Mouse (Mus musculus) forebrain, embryonic 16.5 days (tissue): ENCODE results near the gene Alpl. TPM values are rescaled to one million over a fixed set of nuclear protein-coding genes. Genes with fewer than 3 reads are reported as not detected.

Experiments
- ATAC-seq: fragments of 200-750 bp; cut with Nextera tagmentation; 2 replicates; pipeline ENCODE4 v1.8.0; 2017; ENCODE audit warnings: mild to moderate bottlenecking, moderate library complexity
- H3K27ac ChIP-seq: fragments of 300-500 bp; sonication (generic); 2 replicates; pipeline ENCODE4 v1.5.1; 2014; ENCODE audit warnings: low read length, control low read depth
- H3K27me3 ChIP-seq: fragments of 300-500 bp; sonication (generic); replicated peaks from 2 replicates; pipeline ENCODE4 v1.6.1; 2014; ENCODE audit warnings: low read length; ENCODE audit not compliant: control insufficient read depth, insufficient read depth
- H3K36me3 ChIP-seq: fragments of 300-500 bp; sonication (generic); 2 replicates; pipeline ENCODE4 v1.6.1; 2014; ENCODE audit not compliant: control insufficient read depth, insufficient read depth
- H3K4me1 ChIP-seq: fragments of 300-500 bp; sonication (generic); replicated peaks from 2 replicates; pipeline ENCODE4 v1.6.1; 2014; ENCODE audit warnings: low read length; ENCODE audit not compliant: control insufficient read depth, insufficient read depth
- H3K4me2 ChIP-seq: fragments of 300-500 bp; sonication (generic); 2 replicates; pipeline ENCODE4 v1.6.1; 2014; ENCODE audit warnings: mild to moderate bottlenecking, low read length, control low read depth
- H3K4me3 ChIP-seq: fragments of 300-500 bp; sonication (generic); replicated peaks from 2 replicates; pipeline ENCODE4 v1.5.1; 2014; ENCODE audit warnings: mild to moderate bottlenecking, low read length, control low read depth
- H3K9ac ChIP-seq: fragments of 300-500 bp; sonication (generic); replicated peaks from 2 replicates; pipeline ENCODE4 v1.6.1; 2014; ENCODE audit warnings: low read depth, low read length, control low read depth
- H3K9me3 ChIP-seq: fragments of 300-500 bp; sonication (generic); 2 replicates; pipeline ENCODE4 v1.6.1; 2016; ENCODE audit warnings: low read length; ENCODE audit not compliant: control insufficient read depth
- WGBS: fragments of 180-500 bp; shearing (Covaris S2); extraction: QIAGEN DNeasy Blood & Tissue Kit; methylation state at CpG from one replicate; pipeline ENCODE4 v1.1.7; 2014; 5-methylcytosine and 5-hydroxymethylcytosine counted together
- polyA plus RNA-seq: library from polyadenylated mRNA; unstranded; fragments of >200 nt; fragmentation: Nextera tagmentation; extraction: Ambion mirVana; gene quantifications from 2 replicates; pipeline ENCODE4 v1.2.1, GENCODE M21; 2015

Gene Alpl
- polyA plus RNA-seq, 1 experiment from 2014 or later, result 7.6 TPM

- Histone ChIP-seq H3K4me3 (no peak overlapping the region), H3K4me2 (peak overlapping the region; percentile 39), H3K27me3 (no peaks in the 10 kb centered on the region), H3K36me3 (no peaks in the 10 kb centered on the region), H3K9me3 (no peaks in the 10 kb centered on the region), H3K4me1 (peaks cover 6% of the 10 kb centered on the region), H3K9ac (no peak overlapping the region), H3K27ac (no peak overlapping the region)
- 49% methylated on average over 9 of the region's 9 CpGs for WGBS
- ATAC-seq, result peak; percentile 80
These were observed 56.8 kb downstream of the Alpl start for GRCm38 (mm10) chr4:137739151-137739923.

DNA sequence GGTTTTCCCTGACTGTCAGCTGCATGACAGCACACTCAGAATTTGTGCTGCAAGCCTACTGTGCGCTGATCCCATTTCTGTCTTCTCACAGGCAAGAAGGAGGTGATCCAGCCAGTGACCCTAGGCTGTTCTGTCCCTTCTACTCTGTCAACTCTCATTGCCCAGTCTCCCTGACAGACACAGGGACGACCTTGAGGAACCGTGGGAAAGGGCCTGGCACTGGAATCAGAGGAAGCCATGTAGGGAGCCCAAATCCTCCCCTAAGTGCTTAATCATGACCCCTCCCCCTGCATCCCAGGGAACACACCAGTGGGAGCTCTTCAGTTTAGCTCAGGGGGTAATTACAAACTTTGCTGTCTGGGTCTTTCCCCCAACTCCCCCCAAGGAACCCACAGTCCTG, 58.4 kb downstream of the Alpl start:
- H3K4me2 ChIP-seq, result no peak overlapping the region
- H3K27me3 ChIP-seq, result no peaks in the 10 kb centered on the region
- H3K27ac ChIP-seq, result no peak overlapping the region
- peaks cover 6% of the 10 kb centered on the region for H3K4me1 ChIP-seq
- H3K4me3 ChIP-seq, result no peak overlapping the region
- H3K36me3 ChIP-seq, result no peaks in the 10 kb centered on the region
- WGBS, result 62% methylated on average over 3 of the region's 3 CpGs
- H3K9me3 ChIP-seq, result no peaks in the 10 kb centered on the region
- H3K9ac ChIP-seq, result no peak overlapping the region
- no peak for ATAC-seq

DNA sequence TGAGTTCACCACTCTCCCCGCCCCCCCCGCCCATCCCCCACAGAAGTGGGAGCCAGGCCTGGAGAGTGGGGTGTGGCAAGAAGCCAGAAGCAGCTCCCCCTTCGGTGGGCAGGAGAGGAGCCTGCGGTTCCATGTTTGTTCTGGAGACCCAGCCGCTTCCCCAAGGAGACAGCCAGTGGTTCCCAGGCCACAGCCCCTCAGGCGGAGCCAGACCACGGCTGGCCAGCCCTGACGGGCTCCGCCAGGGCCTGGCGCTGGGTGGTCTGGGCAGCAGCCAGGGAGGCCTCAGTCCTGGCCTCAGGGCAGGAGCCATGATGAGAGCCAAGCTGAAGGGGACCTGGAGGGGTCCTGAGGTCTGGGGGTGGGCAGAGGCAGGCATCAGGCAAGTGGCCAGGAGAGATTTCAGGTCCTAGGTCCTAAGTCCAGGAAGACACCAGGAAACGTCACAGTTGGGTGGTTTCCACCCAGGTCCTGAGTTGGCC, 59.9 kb downstream of the Alpl start:
- H3K27ac ChIP-seq, result no peak overlapping the region
- H3K9me3 ChIP-seq, result no peaks in the 10 kb centered on the region
- H3K4me1 ChIP-seq, result peaks cover 6% of the 10 kb centered on the region
- WGBS, result 42% methylated on average over 11 of the region's 11 CpGs
- ATAC-seq, result no peak
- no peak overlapping the region for H3K4me2 ChIP-seq
- H3K27me3 ChIP-seq, result no peaks in the 10 kb centered on the region
- H3K4me3 ChIP-seq, result no peak overlapping the region
- H3K9ac ChIP-seq, result no peak overlapping the region
- no peaks in the 10 kb centered on the region for H3K36me3 ChIP-seq

DNA sequence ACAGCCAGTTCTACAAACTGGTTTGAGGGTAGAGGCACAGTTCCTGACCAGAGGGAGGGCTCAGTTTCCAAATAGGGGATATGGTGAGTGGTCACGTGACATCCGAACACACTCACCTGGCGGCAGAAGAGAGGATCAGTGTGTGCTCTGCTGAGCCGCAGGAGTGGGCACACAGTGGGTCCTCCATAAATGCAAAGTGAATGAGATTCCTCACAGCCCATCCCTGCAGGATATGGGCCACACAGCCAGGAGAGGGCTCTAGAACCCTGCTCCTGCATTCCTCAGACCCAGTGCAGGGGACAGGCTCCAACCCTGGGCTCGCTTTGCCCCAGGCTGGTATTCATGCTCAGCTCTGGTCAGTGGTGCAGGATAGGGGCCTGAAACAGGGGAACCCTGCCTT, 62.7 kb downstream of the Alpl start:
- no peak overlapping the region for H3K4me3 ChIP-seq
- peaks cover 16% of the 10 kb centered on the region for H3K4me1 ChIP-seq
- H3K9me3 ChIP-seq, result no peaks in the 10 kb centered on the region
- H3K36me3 ChIP-seq, result no peaks in the 10 kb centered on the region
- H3K27me3 ChIP-seq, result no peaks in the 10 kb centered on the region
- H3K4me2 ChIP-seq, result no peak overlapping the region
- 77% methylated on average over 5 of the region's 5 CpGs for WGBS
- H3K9ac ChIP-seq, result no peak overlapping the region
- no peak overlapping the region for H3K27ac ChIP-seq
- ATAC-seq, result no peak

DNA sequence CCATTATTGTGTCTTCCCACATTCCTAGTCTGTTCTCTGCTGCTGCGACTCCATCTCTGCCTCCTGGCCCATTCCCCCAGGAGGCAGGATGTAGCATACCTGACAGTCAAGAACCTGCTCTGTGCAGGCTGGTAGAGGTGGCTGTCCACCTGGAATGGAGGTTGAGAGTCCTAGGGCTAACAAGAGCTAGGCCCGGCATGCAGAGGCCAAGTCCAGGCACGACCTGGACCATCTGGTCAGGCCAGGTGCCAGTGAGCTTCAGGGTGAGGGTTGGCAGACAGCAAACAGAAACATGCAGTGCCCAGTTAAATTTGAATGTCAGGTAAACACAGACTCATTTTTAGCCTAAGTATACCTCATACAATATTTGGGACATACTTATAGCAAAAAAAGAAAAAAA, 63.2 kb downstream of the Alpl start:
- Histone ChIP-seq H3K36me3 (no peaks in the 10 kb centered on the region), H3K27me3 (no peaks in the 10 kb centered on the region), H3K4me2 (no peak overlapping the region), H3K9me3 (no peaks in the 10 kb centered on the region), H3K27ac (no peak overlapping the region), H3K4me1 (peaks cover 21% of the 10 kb centered on the region), H3K9ac (no peak overlapping the region), H3K4me3 (no peak overlapping the region)
- ATAC-seq, result no peak
- 88% methylated on average over 3 of the region's 3 CpGs for WGBS

DNA sequence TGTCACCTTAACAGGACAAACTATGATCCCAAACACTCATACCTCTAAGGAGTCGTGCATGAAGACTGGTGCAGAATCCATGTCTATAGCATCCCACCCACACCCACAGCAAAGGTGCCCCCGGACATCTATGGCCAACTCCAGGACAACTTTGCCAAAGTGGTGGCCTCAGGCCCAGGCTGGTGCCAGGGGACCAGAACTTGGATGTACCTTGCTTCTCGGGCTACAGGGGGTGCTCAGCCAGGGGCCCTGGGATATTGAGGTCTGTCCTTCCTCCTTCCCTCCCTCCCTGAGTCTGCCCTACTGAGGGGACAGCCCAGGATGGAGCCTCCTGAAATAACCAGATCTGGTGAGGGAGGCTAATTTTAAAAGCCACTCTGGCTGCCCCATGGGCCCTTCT, 63.8 kb downstream of the Alpl start:
- ATAC-seq, result no peak
- Histone ChIP-seq H3K4me3 (no peak overlapping the region), H3K4me2 (no peak overlapping the region), H3K27ac (no peak overlapping the region), H3K36me3 (no peaks in the 10 kb centered on the region), H3K4me1 (peaks cover 27% of the 10 kb centered on the region), H3K9ac (no peak overlapping the region), H3K27me3 (no peaks in the 10 kb centered on the region), H3K9me3 (no peaks in the 10 kb centered on the region)
- WGBS, result 69% methylated on average over 3 of the region's 3 CpGs

- Histone ChIP-seq H3K27me3 (no peaks in the 10 kb centered on the region), H3K4me3 (no peak overlapping the region), H3K9me3 (no peaks in the 10 kb centered on the region), H3K4me1 (peaks cover 28% of the 10 kb centered on the region), H3K4me2 (no peak overlapping the region), H3K9ac (no peak overlapping the region), H3K36me3 (no peaks in the 10 kb centered on the region), H3K27ac (no peak overlapping the region)
- no peak for ATAC-seq
- 67% methylated on average over 10 of the region's 10 CpGs for WGBS
These were observed 64.3 kb downstream of the Alpl start for GRCm38 (mm10) chr4:137731891-137732290.

GRCm38 (mm10) chr4:137730757-137731156, 65.4 kb downstream of the Alpl start:
- H3K9ac ChIP-seq, result no peak overlapping the region
- H3K27me3 ChIP-seq, result no peaks in the 10 kb centered on the region
- ATAC-seq, result no peak
- H3K4me3 ChIP-seq, result no peak overlapping the region
- no peaks in the 10 kb centered on the region for H3K9me3 ChIP-seq
- no peak overlapping the region for H3K27ac ChIP-seq
- 85% methylated on average over 8 of the region's 8 CpGs for WGBS
- no peak overlapping the region for H3K4me2 ChIP-seq
- no peaks in the 10 kb centered on the region for H3K36me3 ChIP-seq
- peaks cover 22% of the 10 kb centered on the region for H3K4me1 ChIP-seq

DNA sequence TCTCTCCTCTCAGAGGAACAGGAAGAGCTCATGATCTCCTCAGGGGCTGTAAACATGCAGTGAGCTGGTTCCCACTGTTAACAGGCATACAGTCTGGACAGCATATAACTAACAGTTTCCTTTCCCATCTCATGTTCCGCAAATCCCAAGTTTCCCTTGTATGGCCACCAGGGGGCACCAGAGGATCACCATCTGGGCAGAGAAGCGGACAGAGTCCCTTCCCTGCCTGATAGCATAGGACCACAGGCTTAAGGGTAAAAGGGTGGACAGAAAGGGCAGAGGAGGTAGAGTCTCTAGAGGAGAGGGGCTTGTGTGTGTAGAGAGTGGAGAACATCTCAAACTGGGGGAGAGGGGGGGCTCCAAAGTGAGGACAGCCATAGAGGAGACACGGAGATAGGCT, 66.0 kb downstream of the Alpl start:
- H3K27ac ChIP-seq, result no peak overlapping the region
- H3K27me3 ChIP-seq, result no peaks in the 10 kb centered on the region
- H3K36me3 ChIP-seq, result no peaks in the 10 kb centered on the region
- H3K4me3 ChIP-seq, result no peak overlapping the region
- 20% methylated on average over 3 of the region's 3 CpGs for WGBS
- H3K9ac ChIP-seq, result no peak overlapping the region
- no peak overlapping the region for H3K4me2 ChIP-seq
- H3K9me3 ChIP-seq, result no peaks in the 10 kb centered on the region
- peaks cover 22% of the 10 kb centered on the region for H3K4me1 ChIP-seq
- ATAC-seq, result peak; percentile 41
